Mouse (Mus musculus) kidney, adult 2 months (tissue): ENCODE data around the gene Tax1bp1.

Source experiments
- CTCF ChIP-seq: fragments of 200-500 bp; conservative IDR thresholded peaks from 2 replicates; pipeline ENCODE4 v1.5.1; 2011; ENCODE audit warnings: low read depth, mild to moderate bottlenecking, control low read depth, low read length, moderate library complexity, mixed read lengths; ENCODE audit not compliant: insufficient read depth, insufficient read length
- POLR2A ChIP-seq: fragments of 200-500 bp; IDR thresholded peaks from one replicate; pipeline ENCODE4 v1.6.1; 2011; ENCODE audit warnings: low read depth, low read length, control low read depth

DNA sequence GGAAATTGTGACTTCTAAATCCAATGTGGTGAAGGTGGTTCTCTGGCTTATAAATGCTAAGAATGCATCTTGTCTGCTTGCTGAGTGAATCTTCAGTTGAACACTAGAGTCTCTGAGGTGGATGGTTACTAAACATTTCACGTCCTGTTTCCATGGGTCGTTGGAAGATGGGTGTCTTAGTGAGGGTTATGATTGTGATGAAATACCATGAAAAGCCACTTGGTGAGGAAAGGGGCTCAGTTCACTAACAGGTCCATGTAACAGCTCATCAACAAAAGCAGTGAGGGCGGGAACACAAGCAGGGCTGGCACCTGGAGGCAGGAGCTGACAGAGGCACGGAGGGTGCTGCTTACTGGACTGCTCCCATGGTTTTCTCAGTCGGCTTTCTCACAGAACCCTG, 59.6 kb downstream of the Tax1bp1 start:
- TF ChIP-seq CTCF (no peak), POLR2A (no peak)
